Mouse (Mus musculus): ENCODE results near the gene Abcg2.
"Not testable (repeated sequence)": the region's sequence is repeated elsewhere in the genome, so short reads cannot be mapped to it uniquely, and the experiment has no call there.

The Abcg2 gene

DNA sequence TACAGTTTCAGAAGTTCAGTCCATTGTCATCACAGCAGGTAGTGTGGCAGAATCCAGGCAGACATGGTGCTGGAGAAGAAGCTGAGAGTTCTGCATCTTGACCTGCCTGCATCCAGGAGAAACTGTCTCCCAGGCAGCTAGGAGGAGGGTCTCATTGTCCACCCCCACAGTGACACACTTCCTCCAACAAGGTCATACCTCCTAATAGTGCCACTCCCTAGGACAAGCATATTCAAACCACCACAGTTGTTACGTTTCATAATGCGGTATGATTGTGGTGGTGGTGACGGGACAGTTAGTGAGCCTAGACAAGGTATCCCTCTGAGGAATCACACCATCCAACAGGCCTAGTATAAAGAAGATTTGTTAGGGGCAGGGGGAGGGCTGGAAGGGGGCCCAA lies at the start of gene Abcg2:
Gene Abcg2 (plus strand): TSS at position 301 of the 400 bp plus-strand sequence.
- DNase-seq (ENCODE audit: low read depth, low spot score): not testable (repeated sequence)

DNA sequence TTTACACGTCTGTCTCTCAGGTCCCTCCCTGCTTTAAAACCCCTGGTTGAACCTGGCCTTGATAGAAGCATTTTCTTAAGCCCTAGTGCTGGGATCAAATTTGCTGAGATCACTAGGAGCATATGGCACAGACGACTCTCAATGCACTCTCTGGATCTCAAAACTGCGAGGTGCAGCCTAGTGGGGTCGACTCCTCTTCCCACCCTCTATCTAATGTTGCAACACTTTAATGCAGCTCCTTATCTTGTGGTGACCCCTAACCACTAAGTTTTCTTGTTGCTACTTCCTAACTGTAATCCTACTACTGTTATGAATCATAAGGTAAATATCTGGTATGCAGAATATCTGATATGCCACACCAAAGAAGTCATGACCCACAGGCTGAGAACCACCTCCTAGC lies 44.1 kb upstream of the Abcg2 start:
- DNase-seq (ENCODE audit: low read depth, low spot score): not testable (repeated sequence)

- peak; percentile 7 for DNase-seq (ENCODE audit: low read depth, low spot score)
Observed at GRCm38 (mm10) chr6:58542852-58543251, 41.5 kb upstream of the Abcg2 start.

DNA sequence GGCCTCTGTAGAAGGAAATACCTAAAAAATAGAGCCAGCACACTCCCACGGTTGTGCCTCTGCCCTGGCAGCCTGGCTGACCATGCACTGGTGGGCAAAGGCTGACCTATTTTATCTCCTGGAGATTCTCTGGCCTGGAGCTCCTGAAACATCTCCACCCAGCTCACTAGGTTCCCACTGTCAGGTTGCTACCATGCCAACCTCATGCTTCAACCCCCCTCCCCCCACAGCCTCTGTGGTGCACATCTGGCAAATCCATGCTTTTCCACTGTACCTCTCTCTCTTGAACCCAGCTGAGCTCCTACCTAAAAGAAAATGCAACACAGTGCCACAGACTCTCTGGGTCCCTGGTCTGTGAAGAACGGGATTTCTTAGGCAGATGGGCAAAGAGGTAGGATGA lies 39.4 kb upstream of the Abcg2 start:
- not testable (repeated sequence) for DNase-seq (ENCODE audit: low read depth, low spot score)

DNA sequence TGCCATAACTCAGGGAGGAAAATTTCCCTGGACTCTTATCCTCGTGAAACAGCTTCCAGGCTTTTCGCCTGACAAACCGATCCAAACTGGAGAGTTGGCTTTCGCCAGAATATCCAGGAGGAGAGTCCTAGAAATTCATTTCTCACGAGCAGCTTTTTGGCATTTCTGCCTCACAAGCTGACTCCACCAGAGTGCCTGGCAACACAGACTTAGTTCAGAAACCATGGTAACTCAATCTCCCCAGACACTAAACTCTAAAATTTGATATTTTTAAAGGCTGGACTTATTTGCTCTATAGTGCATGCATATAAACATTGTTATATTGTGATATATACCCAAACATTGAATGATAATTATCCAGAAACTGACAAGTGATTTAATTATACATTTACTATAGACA lies 38.3 kb upstream of the Abcg2 start:
- not testable (repeated sequence) for DNase-seq (ENCODE audit: low read depth, low spot score)

GRCm38 (mm10) chr6:58546816-58547215 lies 37.5 kb upstream of the Abcg2 start:
- DNase-seq (ENCODE audit: low read depth, low spot score): peak; percentile 9

- not testable (repeated sequence) for DNase-seq (ENCODE audit: low read depth, low spot score)
Observed at GRCm38 (mm10) chr6:58553812-58554211, 30.5 kb upstream of the Abcg2 start.

GRCm38 (mm10) chr6:58593987-58594844 lies 9.9 kb downstream of the Abcg2 start:
- DNase-seq (ENCODE audit: low read depth, low spot score): not testable (repeated sequence)

GRCm38 (mm10) chr6:58595639-58596293 lies 11.4 kb downstream of the Abcg2 start:
- peak; percentile 40 for DNase-seq (ENCODE audit: low read depth, low spot score)

GRCm38 (mm10) chr6:58596294-58596653 lies 12.0 kb downstream of the Abcg2 start:
- no peak for DNase-seq (ENCODE audit: low read depth, low spot score)

- DNase-seq (ENCODE audit: low read depth, low spot score): not testable (repeated sequence)
Observed at GRCm38 (mm10) chr6:58602119-58602518, 17.8 kb downstream of the Abcg2 start.

- DNase-seq (ENCODE audit: low read depth, low spot score): not testable (repeated sequence)
Observed at GRCm38 (mm10) chr6:58602991-58603390, 18.7 kb downstream of the Abcg2 start.

DNA sequence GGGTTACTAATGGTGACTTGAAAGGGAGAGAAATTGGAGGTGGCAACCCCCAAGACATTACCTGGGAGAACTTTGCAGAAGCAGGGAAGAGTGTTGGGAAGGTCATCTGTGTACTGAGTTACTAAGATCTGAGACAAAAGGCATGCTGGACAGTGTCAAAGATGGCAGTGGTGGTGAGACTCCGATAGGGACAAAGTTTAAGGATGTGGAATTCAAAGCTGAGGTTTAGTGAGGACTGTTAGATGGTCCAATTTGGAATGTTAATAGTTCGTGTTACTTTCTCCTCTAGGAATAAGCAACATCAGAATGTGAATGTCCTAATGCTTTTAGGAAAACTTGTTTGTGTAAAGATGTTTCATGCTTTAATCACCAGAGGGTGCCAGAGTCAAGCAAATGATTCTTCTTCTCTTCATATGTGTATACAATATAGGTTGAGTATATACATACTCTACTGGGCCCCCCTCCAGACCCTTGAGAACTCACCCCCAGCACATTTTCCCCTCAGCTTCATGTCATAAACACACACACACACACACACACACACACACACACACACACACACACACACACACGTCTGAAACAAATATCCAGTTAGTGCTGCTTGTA lies 19.3 kb downstream of the Abcg2 start:
- not testable (repeated sequence) for DNase-seq (ENCODE audit: low read depth, low spot score)

DNA sequence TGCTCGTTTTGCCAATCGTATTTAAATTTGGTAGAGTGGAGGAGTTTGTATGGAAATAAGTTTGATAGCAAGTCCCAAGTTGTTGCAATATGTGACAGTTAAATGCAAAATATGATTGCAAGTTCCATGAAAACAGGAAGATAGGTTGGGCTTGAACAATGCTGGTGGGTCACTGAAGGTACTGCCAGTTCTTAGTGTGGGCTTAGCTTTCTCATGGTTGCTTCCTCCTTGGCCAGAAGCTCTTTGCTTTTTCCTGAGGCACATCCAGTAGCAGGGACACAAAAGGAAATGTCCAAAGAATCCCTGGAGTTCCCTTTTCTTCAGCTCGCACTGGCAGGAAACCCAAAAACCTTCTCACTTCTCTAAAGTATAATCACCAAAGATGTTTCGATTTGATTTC lies 22.3 kb downstream of the Abcg2 start:
- no peak for DNase-seq (ENCODE audit: low read depth, low spot score)

GRCm38 (mm10) chr6:58608422-58608821 lies 24.1 kb downstream of the Abcg2 start:
- no peak for DNase-seq (ENCODE audit: low read depth, low spot score)

- DNase-seq (ENCODE audit: low read depth, low spot score): no peak
Observed at GRCm38 (mm10) chr6:58609919-58610759, 25.8 kb downstream of the Abcg2 start.

DNA sequence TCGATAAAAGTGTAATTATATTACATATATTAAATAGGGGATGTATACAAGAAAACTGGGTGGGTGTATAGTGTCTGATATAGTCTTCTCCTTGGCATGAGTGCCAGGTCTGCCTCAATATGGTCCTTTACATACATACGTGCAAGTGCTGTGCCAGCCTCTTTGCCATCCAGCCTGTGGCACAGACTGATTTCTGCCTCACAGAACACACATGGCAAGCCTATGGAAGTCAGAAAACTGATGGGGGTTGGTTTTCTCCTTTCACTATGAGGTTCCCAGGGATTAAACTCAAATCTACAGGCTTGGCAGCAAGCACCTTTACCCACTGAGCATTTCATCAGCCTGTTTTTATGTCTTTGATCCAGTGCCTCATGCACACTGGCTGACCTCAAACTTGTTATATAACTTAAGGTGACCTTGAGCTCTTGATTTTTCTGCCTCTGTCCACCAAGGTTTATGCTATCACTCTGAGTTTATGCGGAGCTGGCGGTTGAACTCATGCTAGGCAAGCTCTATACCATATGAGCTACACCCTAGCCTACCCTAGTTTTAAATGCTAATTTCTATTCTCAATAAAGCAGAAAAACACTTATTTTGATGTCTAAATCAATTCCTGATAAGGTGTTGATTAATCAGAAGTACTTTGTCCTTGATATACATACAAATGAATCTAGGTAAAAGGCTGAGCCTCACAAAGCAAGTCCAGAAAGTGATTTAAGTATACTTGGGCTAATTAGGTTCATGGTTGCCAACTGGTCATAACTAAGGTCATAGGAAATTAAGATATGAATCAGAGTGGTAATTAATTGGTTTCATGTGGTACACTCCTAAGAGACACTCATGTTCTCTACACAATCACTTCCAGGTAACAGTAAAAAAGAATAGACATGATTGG lies 26.7 kb downstream of the Abcg2 start:
- no peak for DNase-seq (ENCODE audit: low read depth, low spot score)

GRCm38 (mm10) chr6:58624126-58624525 lies 39.8 kb downstream of the Abcg2 start:
- no peak for DNase-seq (ENCODE audit: low read depth, low spot score)

- DNase-seq (ENCODE audit: low read depth, low spot score): no peak
Observed at GRCm38 (mm10) chr6:58629238-58629637, 44.9 kb downstream of the Abcg2 start.

DNA sequence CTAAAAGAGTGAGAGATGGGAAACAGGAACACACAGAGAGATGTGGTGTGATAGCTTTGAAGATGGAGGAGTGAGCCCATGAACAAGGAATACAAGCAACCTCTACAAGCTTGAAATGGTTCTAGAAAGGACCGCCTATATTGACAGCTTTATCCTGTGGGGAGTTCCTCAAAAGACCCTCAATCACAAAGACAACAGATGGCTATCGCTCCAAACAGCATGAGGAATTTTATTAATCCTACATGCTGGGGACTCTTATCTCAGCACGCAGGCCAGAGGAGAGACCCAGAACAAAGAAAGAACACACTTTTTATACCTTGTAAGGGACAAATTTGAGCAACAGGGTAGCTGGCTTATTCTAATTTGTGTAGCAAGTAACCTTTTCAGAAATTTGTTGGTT lies 48.1 kb downstream of the Abcg2 start:
- no peak for DNase-seq (ENCODE audit: low read depth, low spot score)

- DNase-seq (ENCODE audit: low read depth, low spot score): no peak
Observed at GRCm38 (mm10) chr6:58633731-58634130, 49.4 kb downstream of the Abcg2 start.
